8 mouse cellular contexts compared by ENCODE assay signal in the genomic region with DNA sequence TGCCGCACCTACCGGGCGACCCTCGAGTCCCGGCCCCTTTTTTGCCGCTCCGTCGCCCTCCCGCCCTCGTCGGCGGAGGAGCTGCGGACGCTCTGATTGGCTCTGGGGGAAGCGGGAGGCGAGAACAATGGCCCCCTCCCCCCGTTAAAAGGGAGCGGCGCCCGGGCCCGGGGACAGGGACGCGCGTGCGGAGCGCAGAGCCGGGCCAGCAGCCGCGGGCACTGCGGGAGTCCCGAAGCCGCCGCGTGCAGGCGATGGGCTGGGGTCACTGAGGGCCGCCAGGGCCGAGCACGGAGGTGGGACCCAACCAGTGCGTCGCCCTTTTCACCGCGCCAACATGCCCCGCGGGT. TPM values are rescaled to one million over a fixed set of nuclear protein-coding genes. Genes with fewer than 3 reads are reported as not detected.
DNase-seq lines count a peak whose midpoint lies in the region; ATAC-seq and TF ChIP-seq lines count a peak whose summit lies in the region.

No protein-coding gene starts in this region.

- H3K9me3 ChIP-seq in forebrain, embryonic 16.5 days (ENCODE audit: control insufficient read depth, low read length): no peaks in the 10 kb centered on the region
- H3K9me3 ChIP-seq in neural tube, embryonic 12.5 days: no peaks in the 10 kb centered on the region

- TF ChIP-seq POLR2A in cerebellum, adult 2 months (IDR thresholded peaks at IDR 0.05; ENCODE audit: borderline replicate concordance, insufficient read depth, low read length): no peak

- intact Hi-C loops in left cerebral cortex, postnatal 10 days (cut with DNase I): loop anchor here (10.0 kb wide), 1 partner anchor 163 kb away; no protein-coding TSS in a partner anchor

- H3K4me1 ChIP-seq in cerebellum, adult 2 months (ENCODE audit: control insufficient read depth, insufficient read depth, low read length): peaks cover 4% of the 10 kb centered on the region; the same call in 1 of the 2 replicates
- peaks cover 59% of the 10 kb centered on the region for H3K4me1 ChIP-seq in forebrain, embryonic 16.5 days (replicated peaks; ENCODE audit: control insufficient read depth, insufficient read depth, low read length)
- H3K4me1 ChIP-seq in neural tube, embryonic 12.5 days: peaks cover 58% of the 10 kb centered on the region

- no peaks in the 10 kb centered on the region for H3K36me3 ChIP-seq in forebrain, embryonic 16.5 days (ENCODE audit: control insufficient read depth, insufficient read depth)
- no peaks in the 10 kb centered on the region for H3K36me3 ChIP-seq in neural tube, embryonic 12.5 days

- peak overlapping the region; percentile 98 for H3K9ac ChIP-seq in forebrain, embryonic 16.5 days (replicated peaks; ENCODE audit: low read depth, low read length)
- H3K9ac ChIP-seq in neural tube, embryonic 12.5 days: peak overlapping the region; percentile 89

- H3K4me2 ChIP-seq in forebrain, embryonic 16.5 days (ENCODE audit: low read length): peak overlapping the region; percentile 86
- peak overlapping the region; percentile 89 for H3K4me2 ChIP-seq in neural tube, embryonic 12.5 days (replicated peaks)

- peak; percentile 77 for ATAC-seq in forebrain, embryonic 16.5 days
- peak; percentile 42 for ATAC-seq in neural tube, embryonic 12.5 days (ENCODE audit: low FRiP score, low read depth)
- no peak for ATAC-seq in inflammation-experienced regulatory T-cells, adult 6 months

- no peak for TF ChIP-seq CTCF in cerebellum, adult 2 months (IDR thresholded peaks at IDR 0.05; ENCODE audit: borderline replicate concordance, insufficient read depth, low read depth, low read length)

- WGBS in cerebellum, adult 2 months: under 1% methylated on average over 42 of the region's 44 CpGs
- under 1% methylated on average over 41 of the region's 44 CpGs for WGBS in forebrain, embryonic 16.5 days
- WGBS in neural tube, embryonic 12.5 days: under 1% methylated on average over 41 of the region's 44 CpGs

- peaks cover 12% of the 10 kb centered on the region; the same call in 1 of the 2 replicates for H3K27me3 ChIP-seq in cerebellum, adult 2 months (ENCODE audit: control insufficient read depth, insufficient read depth, low read length)
- no peaks in the 10 kb centered on the region for H3K27me3 ChIP-seq in forebrain, embryonic 16.5 days (replicated peaks; ENCODE audit: control insufficient read depth, insufficient read depth, low read length)
- peaks cover 55% of the 10 kb centered on the region for H3K27me3 ChIP-seq in neural tube, embryonic 12.5 days (replicated peaks)

- no peak overlapping the region for H3K27ac ChIP-seq in cerebellum, adult 2 months (ENCODE audit: insufficient read depth, low read length)
- peak overlapping the region; percentile 98 for H3K27ac ChIP-seq in forebrain, embryonic 16.5 days (ENCODE audit: low read length)
- H3K27ac ChIP-seq in neural tube, embryonic 12.5 days: peak overlapping the region; percentile 91

- peak overlapping the region; percentile 19 for H3K4me3 ChIP-seq in cerebellum, adult 2 months (replicated peaks; ENCODE audit: insufficient read depth, low read depth, low read length)
- peak overlapping the region; percentile 91 for H3K4me3 ChIP-seq in forebrain, embryonic 16.5 days (replicated peaks; ENCODE audit: low read length)
- peak overlapping the region; percentile 72 for H3K4me3 ChIP-seq in neural tube, embryonic 12.5 days

- peak in 1 of 2 experiments; percentile 24 for DNase-seq in cerebellum, adult 2 months
- DNase-seq in cerebellum, adult 11 months: no peak
- DNase-seq in retina, adult 2 months (ENCODE audit: low read depth, low spot score): peak; percentile 62
- no peak for DNase-seq in retina, embryonic 14.5 days (ENCODE audit: low spot score)
- peak; percentile 59 to 67 for DNase-seq in left cerebral cortex, postnatal 10 days (ENCODE audit: extremely low spot score in 1 of 2, low spot score in 2 of 2)

RNA-seq across cellular contexts. Expression of a gene that starts 0.2 kb away (rescaled TPM):
- 0.65 and 0.74 TPM in 2 replicates for polyA plus RNA-seq in cerebellum, adult 2 months (2012; rRNA removed)
- polyA plus RNA-seq in forebrain, embryonic 16.5 days (2015; fragmentation: Nextera tagmentation; extraction: Ambion mirVana): 9.1 and 11.8 TPM in 2 replicates
- total RNA-seq in left cerebral cortex, postnatal 10 days (2021): 1 to 10 TPM; 3.2 to 3.6 TPM
- 8.4 and 9.3 TPM in 2 replicates for polyA plus RNA-seq in neural tube, embryonic 12.5 days (2016; fragmentation: Nextera tagmentation; extraction: Ambion mirVana)
- not detected for polyA plus RNA-seq in inflammation-experienced regulatory T-cells, adult 6 months (2017; shearing (Covaris generic))

Comparison
In these comparisons a context has a peak if more than half of its experiments do, and no peak if none do; other contexts are left out.
1. DNase-seq: peak in retina, adult 2 months (single experiment) and left cerebral cortex, postnatal 10 days (2 of 2); none in cerebellum, adult 11 months (single experiment) and retina, embryonic 14.5 days (single experiment).
2. H3K4me3 ChIP-seq: peak in every context shown above with its lines; median percentile 91 in forebrain, embryonic 16.5 days; 72 in neural tube, embryonic 12.5 days; 19 in cerebellum, adult 2 months.